Mouse (Mus musculus) limb, embryonic 12.5 days (tissue): ENCODE measurements around the gene Camta2. TPM values are rescaled to one million over a fixed set of nuclear protein-coding genes. Genes with fewer than 3 reads are reported as not detected.

Experiments
- ATAC-seq: fragments of 200-750 bp; cut with Nextera tagmentation; 2 replicates; pipeline ENCODE4 v1.8.0; 2017; ENCODE audit warnings: low read depth, moderate TSS enrichment; ENCODE audit not compliant: insufficient number of reproducible peaks, insufficient read depth, low FRiP score, low TSS enrichment
- H3K27ac ChIP-seq: fragments of 300-500 bp; sonication (generic); 2 replicates; pipeline ENCODE4 v1.5.1; 2016; ENCODE audit warnings: mild to moderate bottlenecking, moderate library complexity
- H3K27me3 ChIP-seq: fragments of 300-500 bp; sonication (generic); 2 replicates; pipeline ENCODE4 v1.6.1; 2016; ENCODE audit warnings: mild to moderate bottlenecking, moderate library complexity
- H3K36me3 ChIP-seq: fragments of 300-500 bp; sonication (generic); 2 replicates; pipeline ENCODE4 v1.6.1; 2016; ENCODE audit warnings: mild to moderate bottlenecking, moderate library complexity
- H3K4me1 ChIP-seq: fragments of 300-500 bp; sonication (generic); replicated peaks from 2 replicates; pipeline ENCODE4 v1.6.1; 2016
- H3K4me2 ChIP-seq: fragments of 300-500 bp; sonication (generic); 2 replicates; pipeline ENCODE4 v1.6.1; 2016; ENCODE audit warnings: mild to moderate bottlenecking, moderate library complexity
- H3K4me3 ChIP-seq: fragments of 300-500 bp; sonication (generic); replicated peaks from 2 replicates; pipeline ENCODE4 v1.5.1; 2016; ENCODE audit warnings: mild to moderate bottlenecking
- H3K9ac ChIP-seq: fragments of 300-500 bp; sonication (generic); replicated peaks from 2 replicates; pipeline ENCODE4 v1.6.1; 2016; ENCODE audit warnings: mild to moderate bottlenecking, moderate library complexity
- H3K9me3 ChIP-seq: fragments of 300-500 bp; sonication (generic); 2 replicates; pipeline ENCODE4 v1.6.1; 2016; ENCODE audit warnings: mild to moderate bottlenecking, moderate library complexity
- WGBS: fragments of 180-500 bp; shearing (Covaris S2); methylation state at CpG from one replicate; pipeline ENCODE4 v1.1.7; 2016; 5-methylcytosine and 5-hydroxymethylcytosine counted together
- polyA plus RNA-seq: library from polyadenylated mRNA; unstranded; fragments of >200 nt; fragmentation: Nextera tagmentation; extraction: Ambion mirVana; gene quantifications from 2 replicates; pipeline ENCODE4 v1.2.1, GENCODE M21; 2016

The Camta2 gene
- polyA plus RNA-seq, 1 experiment from 2014 or later: 9.9 TPM

DNA sequence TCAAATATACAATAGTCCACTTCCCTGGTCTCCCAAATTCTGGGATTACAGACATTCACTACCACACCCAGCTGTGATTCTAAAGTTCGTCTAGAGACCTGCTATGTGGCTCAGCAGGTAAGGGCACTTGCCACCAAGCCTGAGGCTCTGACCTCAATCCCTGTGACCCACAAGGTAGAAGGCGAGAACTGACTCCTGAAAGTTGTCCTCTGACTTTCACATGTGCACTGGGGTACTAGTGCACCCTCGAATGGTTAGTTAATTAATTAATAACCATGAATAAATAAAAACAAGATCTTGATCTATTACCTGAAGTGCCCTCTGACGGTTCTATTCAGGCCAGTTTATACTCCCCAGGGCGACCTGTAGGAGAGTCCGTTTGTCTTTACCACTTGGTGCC lies 25.3 kb upstream of the Camta2 start:
- ATAC-seq: no peak
- Histone ChIP-seq H3K27me3 (no peaks in the 10 kb centered on the region), H3K4me3 (no peak overlapping the region), H3K4me1 (no peaks in the 10 kb centered on the region), H3K27ac (no peak overlapping the region), H3K4me2 (no peak overlapping the region), H3K9ac (no peak overlapping the region), H3K36me3 (peaks cover 85% of the 10 kb centered on the region), H3K9me3 (no peaks in the 10 kb centered on the region)
- 86% methylated on average over 6 of the region's 6 CpGs for WGBS

DNA sequence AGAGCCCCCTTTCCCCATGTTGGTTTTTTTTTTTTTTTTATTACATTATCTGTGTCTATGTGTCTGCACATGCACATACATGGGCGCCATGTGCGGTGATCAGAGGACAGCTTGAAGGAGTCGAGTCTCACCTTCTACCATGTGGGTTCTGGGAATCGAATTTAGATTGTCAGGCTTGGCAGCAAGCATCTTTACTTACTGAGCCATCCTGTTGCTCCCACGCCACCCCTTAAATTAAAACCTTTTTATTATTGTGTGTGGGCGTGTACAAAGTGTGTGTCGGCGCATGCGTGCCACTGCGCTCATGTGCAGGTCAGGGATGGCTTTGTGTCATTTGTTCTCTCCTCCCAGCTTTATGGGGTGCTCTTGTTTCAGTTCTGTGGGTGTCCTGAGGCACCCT lies 23.1 kb upstream of the Camta2 start:
- Histone ChIP-seq H3K9me3 (no peaks in the 10 kb centered on the region), H3K27ac (no peak overlapping the region), H3K36me3 (peaks cover 86% of the 10 kb centered on the region), H3K9ac (no peak overlapping the region), H3K4me1 (no peaks in the 10 kb centered on the region), H3K27me3 (no peaks in the 10 kb centered on the region), H3K4me2 (no peak overlapping the region), H3K4me3 (no peak overlapping the region)
- 92% methylated on average over 10 of the region's 10 CpGs for WGBS
- no peak for ATAC-seq

DNA sequence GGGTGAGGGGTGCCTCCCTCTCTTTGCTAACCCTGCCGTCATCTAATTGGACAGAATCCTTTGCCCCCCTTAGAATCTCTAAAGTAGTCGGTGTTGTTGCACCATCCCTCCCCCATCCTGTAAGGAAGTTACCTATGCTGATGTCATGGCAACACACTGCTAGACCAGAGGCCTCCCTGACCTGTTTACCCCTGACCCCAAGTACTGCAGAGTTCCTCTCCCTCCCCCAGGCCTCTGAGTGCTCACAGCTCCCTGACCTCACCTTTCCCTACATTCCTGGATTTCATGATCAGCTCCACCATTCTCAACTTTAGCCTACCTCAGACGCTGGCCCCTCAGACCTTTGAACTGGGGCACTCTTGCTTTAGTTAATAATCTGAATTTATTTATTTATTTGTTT lies 18.2 kb upstream of the Camta2 start:
- no peak overlapping the region for H3K4me3 ChIP-seq
- no peak for ATAC-seq
- no peaks in the 10 kb centered on the region for H3K9me3 ChIP-seq
- WGBS: 66% methylated on average over 3 of the region's 3 CpGs
- peaks cover 87% of the 10 kb centered on the region for H3K36me3 ChIP-seq
- H3K9ac ChIP-seq: no peak overlapping the region
- H3K4me2 ChIP-seq: no peak overlapping the region
- H3K27me3 ChIP-seq: no peaks in the 10 kb centered on the region
- H3K27ac ChIP-seq: no peak overlapping the region
- peaks cover 18% of the 10 kb centered on the region for H3K4me1 ChIP-seq

DNA sequence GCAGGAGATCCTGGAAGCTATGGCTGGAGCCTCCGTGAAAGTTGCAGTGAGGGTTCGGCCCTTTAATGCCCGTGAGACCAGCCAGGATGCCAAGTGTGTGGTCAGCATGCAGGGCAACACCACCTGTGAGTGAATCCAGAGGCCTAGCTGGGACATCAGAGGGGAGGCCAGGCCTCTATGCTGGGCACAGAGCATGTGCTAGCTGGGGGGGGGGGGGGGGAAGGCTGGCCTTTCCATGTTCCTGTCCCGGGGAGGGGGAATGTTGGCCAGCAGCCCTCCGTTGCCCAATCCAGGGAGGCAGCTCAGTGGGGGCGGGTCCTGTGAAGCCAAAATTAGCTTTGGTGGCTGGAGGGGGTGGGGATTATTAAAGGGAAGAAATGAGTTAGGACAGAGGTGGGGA lies 14.9 kb upstream of the Camta2 start:
- ATAC-seq: no peak
- H3K4me1 ChIP-seq: peaks cover 24% of the 10 kb centered on the region
- WGBS: 85% methylated on average over 6 of the region's 6 CpGs
- no peaks in the 10 kb centered on the region for H3K9me3 ChIP-seq
- 0 out of 2 replicates have a peak overlapping the region, but pooled peaks have one; percentile 23 for H3K9ac ChIP-seq
- H3K4me2 ChIP-seq: no peak overlapping the region
- no peaks in the 10 kb centered on the region for H3K27me3 ChIP-seq
- no peak overlapping the region for H3K4me3 ChIP-seq
- H3K27ac ChIP-seq: no peak overlapping the region
- H3K36me3 ChIP-seq: peaks cover 54% of the 10 kb centered on the region

DNA sequence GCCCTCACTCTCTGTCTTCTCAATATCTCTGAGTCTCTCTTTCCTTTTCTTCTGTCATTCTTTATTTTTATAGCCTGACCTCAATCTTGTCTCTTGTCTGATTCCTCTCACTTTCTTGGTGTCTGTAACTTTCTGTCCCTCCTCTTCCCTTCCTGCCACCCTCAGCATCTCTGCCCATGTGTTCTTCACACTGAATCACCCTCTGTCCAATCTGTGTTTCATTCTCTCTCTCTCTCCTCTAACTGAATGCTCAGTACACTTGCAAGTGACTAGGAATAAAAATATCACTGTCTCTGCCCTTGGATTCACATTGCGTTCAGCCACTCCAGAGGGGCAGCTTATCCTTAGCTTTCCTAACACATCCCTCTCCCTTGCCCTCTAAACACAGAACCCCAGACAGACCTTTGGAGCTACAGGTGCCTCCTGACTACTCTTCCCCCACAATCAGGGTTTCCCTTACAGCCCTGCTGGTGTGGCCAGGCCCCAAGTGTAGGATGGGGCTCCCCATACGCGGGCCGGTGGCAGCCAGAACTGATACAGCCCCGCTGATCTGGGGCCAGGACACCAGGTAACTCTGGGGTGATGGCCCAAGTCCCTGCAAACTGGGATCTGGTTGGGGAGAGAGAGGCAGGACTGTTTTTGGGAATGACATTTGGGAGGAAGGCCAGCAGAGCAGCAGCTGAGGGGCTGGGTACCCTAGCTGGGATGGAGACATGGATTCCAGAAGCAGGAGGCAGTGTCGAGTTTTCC lies 14.3 kb upstream of the Camta2 start:
- Histone ChIP-seq H3K36me3 (peaks cover 48% of the 10 kb centered on the region), H3K27ac (0 out of 2 replicates have a peak overlapping the region, but pooled peaks have one; percentile 30), H3K4me1 (peaks cover 24% of the 10 kb centered on the region), H3K4me2 (peak overlapping the region; percentile 88), H3K4me3 (peak overlapping the region; percentile 93), H3K9me3 (no peaks in the 10 kb centered on the region), H3K27me3 (no peaks in the 10 kb centered on the region), H3K9ac (peak overlapping the region; percentile 28)
- WGBS: 80% methylated on average over 6 of the region's 6 CpGs
- ATAC-seq: no peak

DNA sequence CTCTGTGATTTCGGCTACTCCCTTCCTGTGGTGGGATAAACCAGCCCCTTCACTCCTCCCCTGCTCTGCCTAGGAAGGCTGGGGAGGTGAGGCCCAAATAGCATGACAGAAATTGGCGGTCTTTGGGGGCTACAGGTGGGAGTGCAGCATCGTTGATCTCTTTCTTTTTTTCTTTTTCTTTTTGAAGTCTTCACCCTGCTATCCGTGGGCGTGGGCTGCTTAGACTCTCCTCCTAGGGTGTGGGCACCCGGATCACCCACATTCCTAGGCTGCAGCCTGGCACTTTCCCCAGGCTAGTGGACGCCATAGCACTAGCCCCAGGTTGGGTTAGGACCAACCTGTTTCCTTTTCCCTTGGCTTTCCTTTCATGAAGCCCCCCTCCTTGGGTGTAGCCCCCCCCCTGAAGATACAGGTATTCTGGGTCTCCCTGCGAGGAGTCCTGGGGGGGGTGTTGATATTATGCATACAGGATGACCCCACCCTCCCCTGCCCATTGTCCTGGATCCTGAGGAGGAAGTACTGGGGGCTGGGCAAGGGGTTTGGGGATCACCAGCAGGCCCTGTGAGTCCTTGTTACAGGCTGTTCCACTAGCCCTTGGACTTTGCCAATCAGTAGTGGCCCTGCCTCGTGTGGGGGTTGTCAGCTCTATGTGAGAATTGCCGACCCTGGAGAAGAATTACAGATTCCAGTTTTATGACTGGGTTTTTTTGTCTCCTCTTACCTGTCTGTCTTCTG lies 13.5 kb upstream of the Camta2 start:
- Histone ChIP-seq H3K4me3 (peak overlapping the region; percentile 93), H3K36me3 (peaks cover 40% of the 10 kb centered on the region), H3K9me3 (no peaks in the 10 kb centered on the region), H3K4me2 (peak overlapping the region; percentile 88), H3K27me3 (no peaks in the 10 kb centered on the region), H3K27ac (0 out of 2 replicates have a peak overlapping the region, but pooled peaks have one; percentile 94), H3K4me1 (peaks cover 24% of the 10 kb centered on the region), H3K9ac (peak overlapping the region; percentile 94)
- no peak for ATAC-seq
- 14% methylated on average over 10 of the region's 10 CpGs for WGBS

DNA sequence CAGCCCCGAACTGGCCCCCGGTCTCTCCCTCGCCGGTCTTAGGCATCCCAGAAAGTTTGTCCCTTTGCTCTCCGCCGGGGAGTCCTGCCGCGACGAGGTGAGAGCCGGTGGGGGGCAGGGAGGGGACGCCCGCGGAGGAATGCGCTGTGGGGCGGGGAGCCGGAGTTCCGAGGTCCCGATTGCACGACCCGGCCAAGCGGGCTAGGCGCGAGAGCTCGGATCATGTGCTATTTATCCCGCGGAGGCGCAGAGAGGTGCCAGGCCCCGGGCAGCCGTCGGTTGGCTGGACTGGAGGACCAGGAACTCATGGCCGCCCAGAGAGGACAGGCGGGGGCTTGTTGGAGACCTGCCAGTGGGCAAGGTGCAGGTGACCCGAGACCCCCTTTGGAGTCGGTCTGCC lies 12.7 kb upstream of the Camta2 start:
- no peaks in the 10 kb centered on the region for H3K27me3 ChIP-seq
- under 1% methylated on average over 34 of the region's 34 CpGs for WGBS
- peak overlapping the region; percentile 94 for H3K9ac ChIP-seq
- peak overlapping the region; percentile 88 for H3K4me2 ChIP-seq
- no peaks in the 10 kb centered on the region for H3K9me3 ChIP-seq
- H3K36me3 ChIP-seq: peaks cover 32% of the 10 kb centered on the region
- 0 out of 2 replicates have a peak, but pooled peaks have one; percentile 11 for ATAC-seq
- peak overlapping the region; percentile 93 for H3K4me3 ChIP-seq
- peak overlapping the region; percentile 94 for H3K27ac ChIP-seq
- H3K4me1 ChIP-seq: peaks cover 24% of the 10 kb centered on the region

DNA sequence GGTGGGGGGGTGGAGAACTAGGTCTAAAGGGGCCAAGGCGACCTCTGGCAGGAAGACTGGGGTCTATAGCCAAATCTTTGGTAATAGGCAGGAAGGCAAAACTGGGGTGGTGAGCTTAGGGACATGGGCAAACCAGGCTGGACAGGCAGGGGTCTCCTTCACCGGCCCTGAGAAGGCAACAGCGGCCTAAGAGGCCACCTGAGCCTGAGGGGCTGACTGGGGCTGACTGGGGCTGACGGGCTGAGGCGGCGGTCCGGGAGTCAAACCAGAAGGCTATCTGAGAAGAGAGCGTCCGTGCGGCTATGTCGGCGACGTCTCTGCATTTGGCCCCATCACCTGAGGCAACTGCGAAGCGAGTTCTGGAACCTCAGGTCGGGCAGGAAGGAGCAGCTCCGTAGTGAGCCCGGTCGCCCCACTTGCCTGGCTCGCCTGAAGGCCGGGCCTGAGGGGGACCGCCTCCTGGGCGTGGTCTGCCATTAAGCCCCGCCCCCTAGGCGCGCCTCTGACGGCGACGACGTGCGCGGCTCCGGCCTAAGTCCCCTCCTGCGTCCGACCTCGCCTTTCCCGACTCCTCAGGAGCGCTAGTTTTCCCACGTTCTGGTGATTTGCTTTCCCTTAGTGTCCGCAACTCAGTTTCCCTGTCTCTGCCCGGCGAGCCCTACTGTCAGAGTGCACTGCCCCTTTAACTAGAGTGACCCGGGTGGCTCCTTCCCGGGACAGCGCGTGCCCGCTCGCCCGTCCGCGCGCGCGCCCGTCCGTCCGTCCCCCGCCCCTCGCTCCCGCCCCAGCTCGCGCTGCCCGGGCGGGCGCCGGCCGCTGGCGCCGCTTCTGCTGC lies 12.0 kb upstream of the Camta2 start, which contains the start of the genes Inca1 and Kif1c:
TSS of gene Inca1 (minus strand) at position 434 of the 835 bp plus-strand sequence.
TSS of gene Kif1c (plus strand) at position 827 of the 835 bp plus-strand sequence.
- H3K27ac ChIP-seq: peak within 1 kb of the TSS; percentile 94
- no peaks in the 10 kb centered on the region for H3K27me3 ChIP-seq
- peak; percentile 92 for ATAC-seq
- H3K9me3 ChIP-seq: no peaks in the 10 kb centered on the region
- peak within 1 kb of the TSS; percentile 94 for H3K9ac ChIP-seq
- H3K36me3 ChIP-seq: peaks cover 25% of the 10 kb centered on the region
- H3K4me2 ChIP-seq: peak within 1 kb of the TSS; percentile 88
- WGBS: 1% methylated on average over 66 of the region's 69 CpGs
- H3K4me1 ChIP-seq: peaks cover 24% of the 10 kb centered on the region
- H3K4me3 ChIP-seq: peak within 1 kb of the TSS; percentile 93

DNA sequence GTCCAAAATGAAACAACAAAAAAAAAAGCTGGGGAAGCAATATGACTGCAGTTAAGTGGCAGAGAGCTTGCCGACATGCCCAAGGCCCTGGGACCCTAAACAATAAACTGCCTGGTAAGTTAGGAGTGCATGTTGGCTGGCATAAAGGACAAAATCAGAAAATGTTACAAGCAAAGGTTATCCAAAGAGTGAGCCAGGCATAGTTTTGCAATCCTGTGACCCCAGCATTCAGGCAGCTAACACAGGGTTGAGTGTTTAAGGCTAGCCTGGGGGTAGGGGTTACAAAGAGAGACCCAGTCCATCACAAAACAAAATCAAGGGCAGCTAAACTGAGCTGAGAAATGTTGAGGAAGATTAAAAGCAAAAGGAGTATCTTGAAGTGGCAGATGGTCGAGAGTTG lies 11.1 kb upstream of the Camta2 start:
- Histone ChIP-seq H3K27me3 (no peaks in the 10 kb centered on the region), H3K4me3 (no peak overlapping the region), H3K27ac (no peak overlapping the region), H3K4me2 (no peak overlapping the region), H3K36me3 (peaks cover 17% of the 10 kb centered on the region), H3K9ac (no peak overlapping the region), H3K4me1 (peaks cover 24% of the 10 kb centered on the region), H3K9me3 (no peaks in the 10 kb centered on the region)
- no peak for ATAC-seq
- 81% methylated on average over 2 of the region's 2 CpGs for WGBS

DNA sequence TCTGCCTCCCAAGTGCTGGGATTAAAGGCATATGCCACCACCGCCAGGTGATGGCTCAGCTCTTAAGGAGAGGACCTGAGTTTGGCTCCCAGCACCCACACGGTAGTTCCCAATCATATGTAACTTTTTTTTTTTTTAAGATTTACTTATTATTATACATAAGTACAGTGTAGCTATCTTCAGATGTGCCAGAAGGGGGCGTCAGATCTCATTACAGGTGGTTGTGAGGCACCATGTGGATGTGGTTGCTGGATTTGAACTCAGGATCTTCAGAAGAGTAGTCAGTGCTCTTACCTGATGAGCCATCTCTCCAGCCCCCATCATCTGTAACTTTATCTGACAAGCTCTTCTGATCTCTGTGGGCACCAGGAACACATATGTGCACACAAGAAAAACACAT lies 9.5 kb upstream of the Camta2 start:
- H3K27me3 ChIP-seq: no peaks in the 10 kb centered on the region
- no peak overlapping the region for H3K4me3 ChIP-seq
- 68% methylated on average over 3 of the region's 3 CpGs for WGBS
- no peak overlapping the region for H3K4me2 ChIP-seq
- no peaks in the 10 kb centered on the region for H3K36me3 ChIP-seq
- ATAC-seq: no peak
- H3K27ac ChIP-seq: no peak overlapping the region
- H3K4me1 ChIP-seq: peaks cover 18% of the 10 kb centered on the region
- no peak overlapping the region for H3K9ac ChIP-seq
- no peaks in the 10 kb centered on the region for H3K9me3 ChIP-seq

DNA sequence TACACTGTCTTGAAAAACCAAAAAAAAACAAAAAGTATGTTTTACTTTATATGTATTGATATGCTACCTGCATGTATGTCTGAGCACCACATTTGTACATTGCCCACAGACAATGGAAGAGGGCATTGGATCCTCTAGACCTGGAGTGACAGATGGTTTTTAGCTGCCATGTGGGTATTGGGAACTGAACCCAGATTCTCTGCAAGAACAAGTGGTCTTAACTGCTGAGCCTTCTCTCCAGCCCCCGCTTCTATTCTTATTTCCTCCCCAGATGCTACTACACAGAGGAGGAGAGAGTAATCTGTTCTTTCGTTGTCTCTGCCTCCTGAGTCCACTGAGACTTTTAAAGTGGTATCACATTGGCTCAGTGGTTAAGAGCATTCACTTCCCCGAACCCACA lies 5.6 kb upstream of the Camta2 start:
- no peak overlapping the region for H3K4me2 ChIP-seq
- no peak for ATAC-seq
- peaks cover 4% of the 10 kb centered on the region for H3K4me1 ChIP-seq
- H3K27ac ChIP-seq: no peak overlapping the region
- WGBS: 77% methylated on average over 3 of the region's 3 CpGs
- H3K9me3 ChIP-seq: no peaks in the 10 kb centered on the region
- H3K4me3 ChIP-seq: no peak overlapping the region
- H3K27me3 ChIP-seq: no peaks in the 10 kb centered on the region
- H3K9ac ChIP-seq: no peak overlapping the region
- no peaks in the 10 kb centered on the region for H3K36me3 ChIP-seq
